Mouse (Mus musculus): Measurements from ENCODE around the gene Fam171a1.

DNA sequence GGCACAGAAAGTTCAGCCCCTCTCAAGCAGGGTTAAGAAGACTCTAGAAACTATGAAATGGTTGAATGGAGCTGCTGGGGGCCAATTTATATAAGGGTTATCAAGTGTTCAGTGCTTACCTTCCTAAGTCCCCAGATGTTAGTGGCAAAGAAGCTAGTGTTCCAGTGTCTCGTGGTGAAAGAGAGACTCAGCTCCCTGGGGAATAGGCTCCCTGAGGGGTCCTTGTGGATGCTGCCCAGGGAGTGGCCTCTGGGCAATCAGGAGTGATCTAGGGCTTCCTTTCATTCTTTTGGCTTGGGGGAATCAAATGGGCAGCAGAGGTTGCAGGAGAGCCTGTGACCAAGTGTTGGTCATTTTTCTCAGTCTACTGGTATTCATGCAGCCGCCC lies 21.3 kb downstream of the Fam171a1 start:
- no peak for TF ChIP-seq CTCF (IDR thresholded peaks at IDR 0.05)
- no peak for TF ChIP-seq EP300 (IDR thresholded peaks at IDR 0.05)

Data from lung, postnatal 0 days (tissue).